Mouse (Mus musculus) forebrain, postnatal 0 days (tissue): ENCODE results near the gene Gm48552. TPM values are rescaled to one million over a fixed set of nuclear protein-coding genes. Genes with fewer than 3 reads are reported as not detected.

ENCODE experiments used
- ATAC-seq: fragments of 200-750 bp; cut with Nextera tagmentation; 2 replicates; pipeline ENCODE4 v1.8.0; 2017; ENCODE audit warnings: mild to moderate bottlenecking, moderate library complexity
- DNase-seq: peaks from one replicate; pipeline ENCODE4 v3.0.0-alpha.2; 2015
- H3K27ac ChIP-seq: fragments of 300-500 bp; sonication (generic); 2 replicates; pipeline ENCODE4 v1.5.1; 2014; ENCODE audit warnings: low read depth, mild to moderate bottlenecking, antibody characterized with exemption, low read length, moderate library complexity, mixed read lengths
- H3K27me3 ChIP-seq: fragments of 300-500 bp; sonication (generic); 2 replicates; pipeline ENCODE4 v1.6.1; 2014; ENCODE audit warnings: mild to moderate bottlenecking, low read length, mixed read lengths; ENCODE audit not compliant: insufficient read depth
- H3K36me3 ChIP-seq: fragments of 300-500 bp; sonication (generic); 2 replicates; pipeline ENCODE4 v1.6.1; 2014; ENCODE audit warnings: mild to moderate bottlenecking, moderate library complexity; ENCODE audit not compliant: insufficient read depth
- H3K4me1 ChIP-seq: fragments of 300-500 bp; sonication (generic); 2 replicates; pipeline ENCODE4 v1.6.1; 2014; ENCODE audit warnings: antibody characterized with exemption; ENCODE audit not compliant: insufficient read depth
- H3K4me2 ChIP-seq: fragments of 300-500 bp; sonication (generic); 2 replicates; pipeline ENCODE4 v1.6.1; 2014; ENCODE audit warnings: low read depth, mild to moderate bottlenecking, moderate library complexity
- H3K4me3 ChIP-seq: fragments of 300-500 bp; sonication (generic); 2 replicates; pipeline ENCODE4 v1.5.1; 2014; ENCODE audit warnings: low read depth, low read length, mixed read lengths
- H3K9ac ChIP-seq: fragments of 300-500 bp; sonication (generic); 2 replicates; pipeline ENCODE4 v1.6.1; 2014; ENCODE audit warnings: mild to moderate bottlenecking
- H3K9me3 ChIP-seq: fragments of 300-500 bp; sonication (generic); 2 replicates; pipeline ENCODE4 v1.6.1; 2016; ENCODE audit warnings: low read length
- CTCF ChIP-seq: sonication (generic); IDR thresholded peaks from 2 replicates; pipeline ENCODE4 v1.5.1; 2016; ENCODE audit warnings: antibody characterized with exemption, control low read depth, low read depth
- WGBS: fragments of 180-500 bp; shearing (Covaris S2); extraction: QIAGEN DNeasy Blood & Tissue Kit; methylation state at CpG from one replicate; pipeline ENCODE4 v1.1.7; 2014; 5-methylcytosine and 5-hydroxymethylcytosine counted together
- polyA plus RNA-seq: library from polyadenylated mRNA; unstranded; fragments of >200 nt; fragmentation: Nextera tagmentation; extraction: Ambion mirVana; gene quantifications from 2 replicates; pipeline ENCODE4 v1.2.1, GENCODE M21; 2015
- total RNA-seq: library from RNA; depleted of rRNA; stranded (reverse); fragments of >200 nt; gene quantifications from 2 replicates; pipeline ENCODE4 v1.2.3, GENCODE M21; 2014

The Gm48552 gene
- total and polyA plus RNA-seq, 2 experiments from 2014 or later: 3.7 to 16.6 TPM

DNA sequence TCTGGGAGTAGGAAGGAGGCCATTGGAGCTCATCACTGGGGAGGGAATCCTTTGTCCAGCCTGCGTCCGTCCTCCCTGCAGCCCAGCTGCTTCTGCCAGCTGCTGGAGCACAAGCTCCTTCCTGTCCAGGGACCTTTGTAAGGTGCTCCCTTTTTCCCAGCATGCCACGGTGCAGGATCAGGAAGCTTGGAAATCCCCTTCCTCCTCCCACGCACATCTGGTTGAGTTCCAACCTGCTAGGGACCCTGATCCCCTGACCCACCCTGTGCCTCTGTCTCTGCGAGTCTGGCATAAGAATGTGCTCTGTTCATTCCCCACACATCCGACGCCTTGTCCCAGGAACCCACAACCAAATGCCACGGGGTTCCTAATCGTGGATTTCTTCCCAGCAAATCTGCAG lies 22.2 kb downstream of the Gm48552 start:
- H3K4me1 ChIP-seq: peaks cover 9% of the 10 kb centered on the region; the same call in 1 of the 2 replicates
- no peak for ATAC-seq
- WGBS: 69% methylated on average over 9 of the region's 9 CpGs
- no peak for DNase-seq
- TF ChIP-seq CTCF: no peak
- H3K36me3 ChIP-seq: peaks cover 25% of the 10 kb centered on the region; the same call in 1 of the 2 replicates
- H3K27me3 ChIP-seq: no peaks in the 10 kb centered on the region
- H3K4me2 ChIP-seq: no peak overlapping the region
- H3K4me3 ChIP-seq: no peak overlapping the region
- no peaks in the 10 kb centered on the region for H3K9me3 ChIP-seq
- no peak overlapping the region for H3K9ac ChIP-seq
- H3K27ac ChIP-seq: peak overlapping the region; percentile 70; the same call in 1 of the 2 replicates

DNA sequence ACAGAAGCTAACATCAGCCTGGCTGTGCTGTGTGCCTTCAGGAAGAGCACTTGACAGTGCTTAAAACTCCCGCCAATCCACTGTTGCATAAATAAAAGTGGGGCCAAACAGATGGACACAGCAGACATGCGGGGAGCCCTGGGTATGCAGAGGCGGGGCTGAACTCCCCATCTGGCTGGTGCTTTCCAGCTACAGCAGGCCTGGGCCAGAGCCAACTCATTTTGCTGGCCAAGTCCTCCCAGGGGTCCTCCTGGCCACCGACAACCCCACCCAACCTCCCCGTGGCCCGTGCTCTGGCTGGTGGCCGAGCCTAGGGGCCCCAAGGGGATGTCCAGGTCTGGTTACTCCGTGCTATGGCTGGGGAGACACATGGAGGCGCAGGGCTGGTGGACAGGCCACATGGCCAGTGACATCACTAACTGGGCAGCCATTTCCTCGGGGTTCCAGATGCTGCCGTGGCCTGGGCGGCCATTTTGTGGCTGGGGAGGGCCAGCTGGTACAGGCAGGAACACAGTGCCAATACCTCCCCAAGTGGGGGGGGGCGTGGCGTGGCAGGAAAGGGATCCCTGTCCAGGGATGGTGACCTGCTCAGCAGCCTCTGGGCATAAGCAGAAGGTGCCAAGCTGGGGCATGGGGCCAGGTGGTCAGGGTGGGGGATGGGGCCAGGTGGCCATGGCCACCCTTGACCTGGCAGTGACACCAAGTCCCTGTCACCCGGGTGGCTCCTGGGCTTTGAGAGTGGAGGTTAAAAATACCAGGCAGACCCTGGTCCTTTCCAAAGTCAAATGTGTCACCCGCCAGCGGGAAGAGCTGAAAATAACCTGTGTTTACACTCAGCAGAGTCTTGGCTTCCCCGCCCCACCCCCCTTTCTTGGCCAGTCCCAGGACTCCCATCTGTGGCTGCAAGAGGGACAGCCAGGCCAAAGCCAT lies 22.9 kb downstream of the Gm48552 start:
- Histone ChIP-seq H3K36me3 (peaks cover 18% of the 10 kb centered on the region; the same call in 1 of the 2 replicates), H3K4me1 (peaks cover 14% of the 10 kb centered on the region; the same call in 1 of the 2 replicates), H3K4me2 (no peak overlapping the region), H3K9ac (no peak overlapping the region), H3K27ac (peak overlapping the region; percentile 70), H3K27me3 (no peaks in the 10 kb centered on the region), H3K4me3 (no peak overlapping the region), H3K9me3 (no peaks in the 10 kb centered on the region)
- DNase-seq (no peak), ATAC-seq (no peak)
- TF ChIP-seq CTCF: no peak
- WGBS: 50% methylated on average over 18 of the region's 18 CpGs

DNA sequence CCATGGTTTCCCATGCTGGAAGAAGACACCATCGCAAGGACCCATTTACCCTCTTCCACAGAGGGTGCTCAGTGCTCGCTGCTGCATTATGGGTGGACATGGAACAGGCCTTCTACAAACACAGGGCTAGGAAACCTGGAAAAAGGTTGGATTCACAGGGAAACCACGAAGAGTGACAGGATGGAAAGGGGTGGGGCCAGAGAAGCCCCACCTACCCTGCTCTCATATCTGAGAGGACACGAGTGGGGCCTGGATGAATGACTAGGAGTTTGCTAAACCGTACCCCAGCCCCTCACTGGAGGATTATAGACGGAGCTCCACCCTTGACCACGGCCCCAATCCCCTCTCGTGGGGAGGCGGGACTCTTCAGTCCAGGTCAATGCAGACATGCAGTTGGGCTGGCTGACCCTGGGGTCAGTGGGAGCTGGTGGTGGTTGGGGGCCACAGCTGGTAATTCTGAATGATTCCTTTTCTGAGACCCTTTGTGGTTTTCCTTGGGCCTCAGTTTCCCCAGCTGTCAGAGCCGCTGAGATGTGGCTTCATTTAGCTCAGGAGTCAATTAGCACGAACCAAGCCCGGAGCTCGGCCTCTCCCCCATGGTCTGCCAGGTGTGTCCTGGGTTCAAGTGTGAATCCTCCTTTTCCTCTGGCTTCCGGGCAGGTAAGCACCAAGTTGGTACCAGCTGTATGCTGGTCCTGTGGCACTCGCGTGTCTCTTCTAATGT lies 23.9 kb downstream of the Gm48552 start:
- Histone ChIP-seq H3K27me3 (no peaks in the 10 kb centered on the region), H3K4me1 (peaks cover 19% of the 10 kb centered on the region; the same call in 1 of the 2 replicates), H3K27ac (peak overlapping the region; percentile 70), H3K36me3 (peaks cover 9% of the 10 kb centered on the region; the same call in 1 of the 2 replicates), H3K9ac (no peak overlapping the region), H3K4me3 (no peak overlapping the region), H3K9me3 (no peaks in the 10 kb centered on the region), H3K4me2 (no peak overlapping the region)
- no peak for DNase-seq
- ATAC-seq: no peak
- no peak for TF ChIP-seq CTCF
- 75% methylated on average over 16 of the region's 16 CpGs for WGBS

GRCm38 (mm10) chr10:81413310-81414261 lies 24.8 kb downstream of the Gm48552 start:
- 0 out of 2 replicates have a peak, but pooled peaks have one; percentile 9 for TF ChIP-seq CTCF
- Histone ChIP-seq H3K9ac (no peak overlapping the region), H3K9me3 (no peaks in the 10 kb centered on the region), H3K4me2 (no peak overlapping the region), H3K27ac (peak overlapping the region; percentile 54; the same call in 1 of the 2 replicates), H3K4me3 (no peak overlapping the region), H3K27me3 (no peaks in the 10 kb centered on the region), H3K4me1 (peaks cover 19% of the 10 kb centered on the region; the same call in 1 of the 2 replicates), H3K36me3 (peaks cover 3% of the 10 kb centered on the region; the same call in 1 of the 2 replicates)
- WGBS: 28% methylated on average over 26 of the region's 26 CpGs
- DNase-seq: no peak
- no peak for ATAC-seq

- H3K4me3 ChIP-seq: no peak overlapping the region
- peaks cover 3% of the 10 kb centered on the region for H3K36me3 ChIP-seq
- no peaks in the 10 kb centered on the region for H3K9me3 ChIP-seq
- DNase-seq (no peak), ATAC-seq (no peak)
- no peak for TF ChIP-seq CTCF
- no peaks in the 10 kb centered on the region for H3K27me3 ChIP-seq
- H3K4me1 ChIP-seq: peaks cover 19% of the 10 kb centered on the region; the same call in 1 of the 2 replicates
- H3K4me2 ChIP-seq: no peak overlapping the region
- peak overlapping the region; percentile 54; the same call in 1 of the 2 replicates for H3K27ac ChIP-seq
- no peak overlapping the region for H3K9ac ChIP-seq
Observed at GRCm38 (mm10) chr10:81414682-81415081, 25.9 kb downstream of the Gm48552 start.

GRCm38 (mm10) chr10:81415146-81415545 lies 26.3 kb downstream of the Gm48552 start:
- Histone ChIP-seq H3K9ac (no peak overlapping the region), H3K4me3 (no peak overlapping the region), H3K4me1 (peaks cover 19% of the 10 kb centered on the region; the same call in 1 of the 2 replicates), H3K9me3 (no peaks in the 10 kb centered on the region), H3K4me2 (no peak overlapping the region), H3K27me3 (no peaks in the 10 kb centered on the region), H3K36me3 (peaks cover 8% of the 10 kb centered on the region), H3K27ac (no peak overlapping the region)
- ATAC-seq (no peak), DNase-seq (no peak)
- no peak for TF ChIP-seq CTCF
- 79% methylated on average over 5 of the region's 5 CpGs for WGBS
